Mouse (Mus musculus): ENCODE measurements around the gene Dtx4.

The Dtx4 gene

GRCm38 (mm10) chr19:12420555-12420954 lies 80.7 kb downstream of the Dtx4 start:
- DNase-seq (ENCODE audit: low spot score in 2 of 2), result no peak

GRCm38 (mm10) chr19:12418312-12418711 lies 82.9 kb downstream of the Dtx4 start:
- no peak for DNase-seq (ENCODE audit: low spot score in 2 of 2)

GRCm38 (mm10) chr19:12417361-12417760 lies 83.9 kb downstream of the Dtx4 start, which contains the start of gene Olfr1441:
Gene Olfr1441 (plus strand): TSS chr19:12417433.
- DNase-seq (ENCODE audit: low spot score in 2 of 2), result no peak

All from heart, adult 9 months (tissue).